Mouse (Mus musculus) bone marrow, adult 2 months (tissue): ENCODE results near the gene Fam71e1.

Experiments used
- CTCF ChIP-seq: fragments of 200-500 bp; IDR thresholded peaks from 2 replicates; pipeline ENCODE4 v1.5.1; 2011; ENCODE audit warnings: low read length, control low read depth; ENCODE audit not compliant: control insufficient read depth, insufficient read depth
- POLR2A ChIP-seq: fragments of 200-500 bp; IDR thresholded peaks from 2 replicates; pipeline ENCODE4 v1.6.1; 2011; ENCODE audit warnings: low read depth, mild to moderate bottlenecking, control low read depth, low read length, borderline replicate concordance; ENCODE audit not compliant: control insufficient read depth

DNA sequence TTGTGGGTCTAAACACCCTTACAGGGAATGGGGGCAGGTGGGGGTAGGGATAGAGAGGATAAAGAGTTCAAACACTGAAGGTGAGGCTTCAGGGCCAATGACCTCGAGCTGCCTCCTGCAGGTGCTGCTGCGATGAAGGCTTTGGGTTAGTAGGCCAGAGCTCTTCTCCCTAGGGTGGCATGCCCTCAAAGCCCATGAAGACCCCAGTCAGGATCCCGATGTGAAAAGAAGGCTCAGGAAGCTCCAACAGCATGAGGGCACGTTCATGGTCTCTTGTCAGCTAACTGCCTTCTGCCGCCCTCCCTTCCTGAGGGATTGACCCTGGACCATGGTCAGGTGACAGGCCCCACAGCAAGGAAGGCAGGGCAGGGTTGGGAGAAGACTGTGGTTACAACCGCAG is 36.3 kb upstream of the Fam71e1 start:
- TF ChIP-seq POLR2A (no peak), CTCF (no peak)
